Mouse (Mus musculus) kidney, embryonic 16.5 days (tissue): ENCODE measurements around the gene Ccdc34. TPM values are rescaled to one million over a fixed set of nuclear protein-coding genes. Genes with fewer than 3 reads are reported as not detected.

Experiments
- ATAC-seq: fragments of 200-750 bp; cut with Nextera tagmentation; 2 replicates; pipeline ENCODE4 v1.8.0; 2017; ENCODE audit warnings: moderate TSS enrichment; ENCODE audit not compliant: low FRiP score, low TSS enrichment
- H3K27ac ChIP-seq: fragments of 300-500 bp; sonication (generic); 2 replicates; pipeline ENCODE4 v1.5.1; 2014; ENCODE audit warnings: low read length
- H3K27me3 ChIP-seq: fragments of 300-500 bp; sonication (generic); 2 replicates; pipeline ENCODE4 v1.6.1; 2014; ENCODE audit warnings: low read length, control low read depth, mixed read lengths; ENCODE audit not compliant: insufficient read depth
- H3K36me3 ChIP-seq: fragments of 300-500 bp; sonication (generic); 2 replicates; pipeline ENCODE4 v1.6.1; 2014; ENCODE audit warnings: low read length, control low read depth, mixed read lengths; ENCODE audit not compliant: insufficient read depth
- H3K4me1 ChIP-seq: fragments of 300-500 bp; sonication (generic); 2 replicates; pipeline ENCODE4 v1.6.1; 2014; ENCODE audit warnings: low read length, control low read depth, mixed read lengths; ENCODE audit not compliant: insufficient read depth
- H3K4me2 ChIP-seq: fragments of 300-500 bp; sonication (generic); replicated peaks from 2 replicates; pipeline ENCODE4 v1.6.1; 2014; ENCODE audit warnings: low read depth, low read length
- H3K4me3 ChIP-seq: fragments of 300-500 bp; sonication (generic); 2 replicates; pipeline ENCODE4 v1.5.1; 2014; ENCODE audit warnings: mild to moderate bottlenecking, low read length
- H3K9ac ChIP-seq: fragments of 300-500 bp; sonication (generic); replicated peaks from 2 replicates; pipeline ENCODE4 v1.6.1; 2014; ENCODE audit warnings: low read length
- H3K9me3 ChIP-seq: fragments of 300-500 bp; sonication (generic); 2 replicates; pipeline ENCODE4 v1.6.1; 2016; ENCODE audit warnings: low read length, control low read depth
- WGBS: fragments of 180-500 bp; shearing (Covaris S2); extraction: QIAGEN DNeasy Blood & Tissue Kit; methylation state at CpG from one replicate; pipeline ENCODE4 v1.1.7; 2014; 5-methylcytosine and 5-hydroxymethylcytosine counted together
- polyA plus RNA-seq: library from polyadenylated mRNA; unstranded; fragments of >200 nt; fragmentation: Nextera tagmentation; extraction: Ambion mirVana; gene quantifications from 2 replicates; pipeline ENCODE4 v1.2.1, GENCODE M21; 2015

Gene Ccdc34
- polyA plus RNA-seq, 1 experiment from 2014 or later, result 39.5 TPM

DNA sequence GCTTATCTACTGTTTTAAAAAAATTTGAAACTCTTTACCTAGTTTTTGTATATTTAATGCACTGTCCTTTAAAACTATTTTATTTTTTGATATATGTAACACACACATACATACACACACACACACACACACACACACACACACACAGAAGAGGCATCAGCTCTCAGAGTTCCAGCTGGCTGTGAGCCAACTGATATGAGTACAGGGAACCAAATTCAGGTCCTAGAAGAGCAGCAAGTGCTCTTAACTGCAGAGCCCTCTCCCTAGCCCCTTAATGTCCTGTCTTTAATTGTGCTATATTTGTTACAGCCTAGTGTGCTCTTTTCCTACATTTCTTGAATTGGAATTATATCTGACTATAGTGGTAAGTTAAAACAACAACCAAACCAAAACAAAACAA lies 38.4 kb upstream of the Ccdc34 start:
- H3K9me3 ChIP-seq, result no peaks in the 10 kb centered on the region

DNA sequence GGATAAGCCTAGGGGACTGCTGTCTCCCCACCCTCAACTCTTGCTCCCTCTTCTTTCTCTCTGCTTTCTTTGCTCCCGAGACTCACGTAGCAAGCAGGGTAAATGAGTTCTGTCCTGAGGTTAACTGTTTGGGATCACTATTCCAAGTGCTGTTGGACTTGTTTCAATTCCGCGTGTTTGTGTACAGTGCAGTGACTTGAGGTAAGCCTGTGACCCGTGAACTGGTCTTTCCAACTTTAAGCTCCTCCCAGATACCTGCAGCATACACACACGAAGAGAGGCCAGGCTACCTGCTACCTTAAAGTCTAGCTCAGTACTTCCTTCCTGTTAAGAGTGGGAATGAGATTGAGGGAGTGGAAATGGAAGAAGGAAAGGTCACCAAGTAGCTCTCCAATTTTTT lies 34.2 kb upstream of the Ccdc34 start:
- H3K27ac ChIP-seq, result no peak overlapping the region
- H3K4me2 ChIP-seq, result no peak overlapping the region
- no peaks in the 10 kb centered on the region for H3K27me3 ChIP-seq
- ATAC-seq, result no peak
- H3K4me3 ChIP-seq, result no peak overlapping the region
- H3K4me1 ChIP-seq, result peaks cover 29% of the 10 kb centered on the region
- no peaks in the 10 kb centered on the region for H3K9me3 ChIP-seq
- H3K36me3 ChIP-seq, result 0 out of 2 replicates have a peak, but pooled peaks cover 5% of the 10 kb centered on the region
- H3K9ac ChIP-seq, result no peak overlapping the region
- 70% methylated on average over 6 of the region's 6 CpGs for WGBS

More for the DNA sequence above, 38.4 kb upstream of the Ccdc34 start:
- no peak overlapping the region for H3K9ac ChIP-seq
- H3K4me2 ChIP-seq, result no peak overlapping the region
- no peak overlapping the region for H3K27ac ChIP-seq
- H3K4me1 ChIP-seq, result 0 out of 2 replicates have a peak, but pooled peaks cover 4% of the 10 kb centered on the region
- H3K27me3 ChIP-seq, result no peaks in the 10 kb centered on the region
- no peak overlapping the region for H3K4me3 ChIP-seq
- 0 out of 2 replicates have a peak, but pooled peaks cover 8% of the 10 kb centered on the region for H3K36me3 ChIP-seq
- ATAC-seq, result no peak

DNA sequence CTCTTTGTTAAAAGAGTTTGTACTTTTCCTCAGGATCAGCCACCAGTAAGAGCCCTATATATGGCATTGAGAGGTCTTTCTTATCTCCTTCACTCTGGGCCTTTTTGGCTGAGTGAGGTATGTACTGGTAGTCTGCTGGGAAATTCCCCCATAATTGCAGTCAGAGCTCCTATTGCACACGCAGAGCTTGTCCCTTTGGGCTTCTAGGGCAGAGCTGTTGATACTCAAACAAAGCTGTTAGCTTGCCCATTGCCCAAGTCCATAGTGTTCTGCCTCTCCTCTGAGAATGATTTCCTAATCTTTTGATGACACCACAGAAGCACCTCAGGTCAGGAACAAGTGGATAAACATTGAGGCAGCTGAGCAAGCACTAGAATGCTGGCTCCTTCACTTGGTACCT lies 32.7 kb upstream of the Ccdc34 start:
- Histone ChIP-seq H3K27ac (peak overlapping the region; percentile 10; the same call in 1 of the 2 replicates), H3K4me1 (peaks cover 43% of the 10 kb centered on the region), H3K4me3 (no peak overlapping the region), H3K4me2 (no peak overlapping the region), H3K9me3 (no peaks in the 10 kb centered on the region), H3K36me3 (0 out of 2 replicates have a peak, but pooled peaks cover 5% of the 10 kb centered on the region), H3K9ac (no peak overlapping the region), H3K27me3 (no peaks in the 10 kb centered on the region)
- 81% methylated on average over 1 of the region's 1 CpGs for WGBS
- no peak for ATAC-seq

DNA sequence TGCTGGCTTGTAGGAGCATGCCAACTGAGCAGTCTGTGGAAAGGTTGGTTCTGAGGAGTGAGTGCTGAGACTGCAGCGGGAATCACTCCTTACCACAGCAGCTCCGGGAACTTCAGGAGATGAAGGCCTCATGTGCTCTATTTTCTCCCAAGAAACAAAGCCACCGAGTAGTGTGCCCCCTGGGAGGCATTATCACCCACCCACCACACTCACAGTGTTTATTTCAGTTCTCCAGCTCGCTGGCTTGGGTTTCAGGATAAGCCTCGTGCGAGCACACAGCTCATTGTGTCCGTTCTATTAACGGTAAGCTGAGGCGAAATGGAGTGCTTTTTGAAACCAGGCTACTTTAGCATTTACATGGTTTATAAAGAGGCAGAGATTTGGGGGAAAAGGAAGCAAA lies 32.1 kb upstream of the Ccdc34 start:
- no peak overlapping the region for H3K27ac ChIP-seq
- H3K9ac ChIP-seq, result no peak overlapping the region
- peaks cover 46% of the 10 kb centered on the region for H3K4me1 ChIP-seq
- H3K36me3 ChIP-seq, result 0 out of 2 replicates have a peak, but pooled peaks cover 5% of the 10 kb centered on the region
- 56% methylated on average over 9 of the region's 9 CpGs for WGBS
- no peak overlapping the region for H3K4me2 ChIP-seq
- no peak for ATAC-seq
- H3K4me3 ChIP-seq, result no peak overlapping the region
- H3K27me3 ChIP-seq, result no peaks in the 10 kb centered on the region
- no peaks in the 10 kb centered on the region for H3K9me3 ChIP-seq

DNA sequence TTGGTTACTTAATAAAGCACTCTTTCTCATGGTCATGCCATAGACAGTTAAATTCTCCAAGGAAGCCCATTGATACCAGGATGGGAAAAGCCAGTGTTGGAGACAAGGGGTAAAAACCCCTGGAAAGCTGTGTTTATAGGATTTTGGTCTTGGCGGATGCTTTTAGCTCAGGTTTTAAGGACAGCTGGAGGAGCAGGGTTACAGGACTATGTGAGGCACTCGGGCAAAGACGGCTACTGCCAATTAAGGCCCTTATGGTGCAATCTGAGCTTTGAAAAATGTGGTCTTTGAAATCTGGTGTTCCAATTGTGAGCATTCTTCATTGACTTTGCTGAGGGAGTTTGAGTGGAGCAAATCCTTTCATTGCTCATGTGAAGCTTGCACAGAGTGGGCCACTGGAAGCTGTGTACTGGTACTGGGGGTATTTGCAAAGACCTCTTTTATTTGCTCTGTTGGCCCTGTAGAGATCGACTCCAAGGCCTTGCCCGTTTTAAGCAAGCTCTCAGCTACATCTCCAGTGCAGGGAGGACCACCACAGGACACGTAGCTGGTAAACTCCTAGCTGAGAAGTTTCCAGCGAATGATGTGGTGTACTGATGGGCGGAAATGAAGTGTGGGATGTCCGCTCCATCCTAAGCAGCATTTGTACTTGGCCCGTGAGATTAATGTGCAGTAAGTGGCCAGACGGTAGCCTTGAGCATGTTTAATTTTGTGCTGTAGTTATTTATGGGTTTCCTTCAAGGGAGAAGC lies 31.4 kb upstream of the Ccdc34 start:
- H3K4me1 ChIP-seq, result peaks cover 50% of the 10 kb centered on the region
- H3K9me3 ChIP-seq, result no peaks in the 10 kb centered on the region
- 47% methylated on average over 11 of the region's 11 CpGs for WGBS
- H3K4me3 ChIP-seq, result no peak overlapping the region
- H3K27ac ChIP-seq, result no peak overlapping the region
- H3K27me3 ChIP-seq, result no peaks in the 10 kb centered on the region
- no peak overlapping the region for H3K4me2 ChIP-seq
- no peak for ATAC-seq
- 0 out of 2 replicates have a peak, but pooled peaks cover 5% of the 10 kb centered on the region for H3K36me3 ChIP-seq
- no peak overlapping the region for H3K9ac ChIP-seq

DNA sequence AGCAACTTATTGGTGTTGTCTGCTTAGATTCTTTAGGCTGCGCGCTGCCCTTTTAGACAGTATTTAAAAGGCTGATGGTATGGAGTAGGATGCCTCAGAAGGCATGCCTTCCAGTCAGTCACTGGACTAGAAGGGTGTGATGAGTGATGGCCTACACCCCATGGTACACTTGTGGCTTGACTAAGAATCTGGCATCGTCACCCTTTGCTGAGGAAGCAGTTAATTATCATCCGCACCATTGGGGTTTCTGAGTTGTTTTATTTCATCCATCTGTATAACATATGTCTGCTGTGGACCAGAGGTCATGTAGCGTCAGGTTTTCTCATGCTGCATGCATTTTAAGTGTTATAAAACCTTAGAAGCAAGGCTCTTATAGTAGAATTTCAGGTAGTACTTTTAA lies 29.7 kb upstream of the Ccdc34 start:
- no peak overlapping the region for H3K4me2 ChIP-seq
- no peak overlapping the region for H3K4me3 ChIP-seq
- WGBS, result 56% methylated on average over 5 of the region's 5 CpGs
- no peaks in the 10 kb centered on the region for H3K27me3 ChIP-seq
- no peak for ATAC-seq
- H3K9ac ChIP-seq, result no peak overlapping the region
- peaks cover 54% of the 10 kb centered on the region for H3K4me1 ChIP-seq
- H3K9me3 ChIP-seq, result no peaks in the 10 kb centered on the region
- H3K27ac ChIP-seq, result no peak overlapping the region
- 0 out of 2 replicates have a peak, but pooled peaks cover 3% of the 10 kb centered on the region for H3K36me3 ChIP-seq

DNA sequence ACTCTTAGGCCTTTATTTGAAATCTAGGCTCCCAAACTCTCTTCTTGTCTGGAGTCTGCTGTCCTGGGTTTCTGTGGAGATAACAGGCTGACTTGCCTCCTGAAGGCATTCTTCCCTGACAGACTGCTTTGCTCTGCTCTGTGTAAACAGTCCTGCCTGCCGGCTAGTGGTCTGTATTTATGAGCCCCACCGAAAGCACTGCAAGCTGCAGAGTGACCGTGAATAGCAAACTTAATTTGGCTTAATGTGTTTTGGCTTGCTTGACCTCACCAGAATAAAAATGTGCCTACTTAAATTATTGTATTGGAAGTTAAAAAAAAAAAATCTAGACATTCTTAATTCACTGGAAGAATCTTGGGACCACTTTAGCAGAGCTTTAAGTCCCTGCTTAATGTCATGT lies 28.4 kb upstream of the Ccdc34 start:
- H3K27me3 ChIP-seq, result no peaks in the 10 kb centered on the region
- ATAC-seq, result peak; percentile 87; the same call in 1 of the 2 replicates
- H3K9me3 ChIP-seq, result no peaks in the 10 kb centered on the region
- H3K4me1 ChIP-seq, result peaks cover 50% of the 10 kb centered on the region
- H3K27ac ChIP-seq, result peak overlapping the region; percentile 56; the same call in 1 of the 2 replicates
- H3K9ac ChIP-seq, result no peak overlapping the region
- H3K36me3 ChIP-seq, result 0 out of 2 replicates have a peak, but pooled peaks cover 3% of the 10 kb centered on the region
- WGBS, result 4% methylated on average over 3 of the region's 3 CpGs
- H3K4me2 ChIP-seq, result 0 out of 2 replicates have a peak overlapping the region, but pooled peaks have one; percentile 12
- H3K4me3 ChIP-seq, result no peak overlapping the region

DNA sequence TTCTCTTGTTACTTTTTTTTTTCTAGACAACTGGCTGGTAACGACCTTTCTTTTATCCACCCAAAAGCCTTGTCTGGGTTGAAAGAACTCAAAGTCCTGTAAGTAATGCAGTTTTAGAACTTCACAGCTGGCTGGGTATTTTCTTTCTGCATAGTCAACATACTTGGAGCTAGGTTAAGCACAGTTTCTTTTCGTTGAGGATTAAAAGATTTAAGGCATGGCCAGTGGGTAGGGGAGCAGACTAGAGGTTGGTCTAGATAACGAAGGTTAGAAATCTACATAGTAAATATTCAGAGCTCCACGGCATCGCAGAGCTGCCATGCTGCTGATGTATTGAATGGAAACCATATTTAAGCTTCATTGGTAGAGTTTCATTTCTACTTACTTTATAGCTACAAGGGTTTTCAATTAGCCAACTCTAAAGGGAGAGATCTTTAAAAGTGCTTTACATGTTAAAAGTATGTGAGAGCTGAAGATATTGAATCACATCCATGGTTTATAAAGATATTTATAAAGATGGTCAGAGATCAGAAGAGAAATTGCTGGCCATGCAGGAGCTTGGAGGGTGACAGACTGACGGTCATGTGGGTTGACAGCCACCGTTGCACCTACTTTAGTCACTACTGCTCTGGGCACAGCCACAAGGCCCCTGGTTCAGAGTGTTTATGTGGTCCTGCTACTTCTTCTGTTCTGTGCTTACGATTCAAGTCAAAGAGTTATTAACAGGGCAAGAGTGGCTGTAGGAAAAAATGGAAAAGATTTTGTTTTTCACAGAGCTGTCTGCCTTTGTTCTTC lies 27.7 kb upstream of the Ccdc34 start:
- Histone ChIP-seq H3K9me3 (no peaks in the 10 kb centered on the region), H3K27me3 (no peaks in the 10 kb centered on the region), H3K9ac (no peak overlapping the region), H3K36me3 (0 out of 2 replicates have a peak, but pooled peaks cover 1% of the 10 kb centered on the region), H3K4me3 (no peak overlapping the region), H3K27ac (peak overlapping the region; percentile 5; the same call in 1 of the 2 replicates), H3K4me1 (peaks cover 51% of the 10 kb centered on the region), H3K4me2 (no peak overlapping the region)
- 49% methylated on average over 8 of the region's 8 CpGs for whole genome bisulfite sequencing
- ATAC-seq, result no peak

DNA sequence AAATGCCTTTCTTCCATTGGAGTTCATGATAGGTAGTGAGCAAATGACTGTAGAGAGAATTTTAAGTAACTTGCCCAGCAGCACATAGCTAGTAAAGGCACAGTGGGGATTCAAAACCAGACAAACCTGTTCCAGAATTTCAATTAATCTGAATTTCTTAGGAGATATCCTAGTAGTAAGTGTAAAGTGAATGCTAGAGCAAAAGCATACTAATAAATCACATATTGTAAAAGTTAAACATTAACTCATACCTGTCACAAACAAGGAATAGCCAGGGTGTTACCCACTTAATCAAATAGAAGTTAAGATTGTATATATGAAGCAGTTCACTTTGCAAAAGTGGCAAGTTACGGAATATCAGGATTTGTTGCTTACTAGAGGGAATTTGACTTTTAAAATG lies 25.9 kb upstream of the Ccdc34 start:
- Histone ChIP-seq H3K4me3 (no peak overlapping the region), H3K4me2 (no peak overlapping the region), H3K27ac (no peak overlapping the region), H3K9ac (no peak overlapping the region), H3K27me3 (no peaks in the 10 kb centered on the region), H3K36me3 (no peaks in the 10 kb centered on the region), H3K9me3 (no peaks in the 10 kb centered on the region), H3K4me1 (peaks cover 48% of the 10 kb centered on the region)
- WGBS, result 78% methylated on average over 1 of the region's 1 CpGs
- ATAC-seq, result no peak
